Mouse (Mus musculus) liver, embryonic 11.5 days (tissue): ENCODE results near the gene Rasa4. TPM values are rescaled to one million over a fixed set of nuclear protein-coding genes. Genes with fewer than 3 reads are reported as not detected.

Source experiments
- ATAC-seq: fragments of 200-750 bp; cut with Nextera tagmentation; replicated peaks from 2 replicates; pipeline ENCODE4 v1.8.0; 2017; ENCODE audit warnings: moderate number of reproducible peaks, mild to moderate bottlenecking, moderate TSS enrichment, moderate library complexity; ENCODE audit not compliant: low FRiP score
- DNase-seq: peaks from one replicate; pipeline ENCODE4 v3.0.0-alpha.2; 2017; ENCODE audit warnings: low spot score
- H3K27ac ChIP-seq: fragments of 300-500 bp; sonication (generic); 2 replicates; pipeline ENCODE4 v1.5.1; 2014; ENCODE audit warnings: mild to moderate bottlenecking, low read depth, low read length, control low read depth
- H3K27me3 ChIP-seq: fragments of 300-500 bp; sonication (generic); replicated peaks from 2 replicates; pipeline ENCODE4 v1.6.1; 2014; ENCODE audit warnings: low read length, mixed read lengths; ENCODE audit not compliant: control insufficient read depth, insufficient read depth
- H3K36me3 ChIP-seq: fragments of 300-500 bp; sonication (generic); 2 replicates; pipeline ENCODE4 v1.6.1; 2014; ENCODE audit warnings: mild to moderate bottlenecking, low read length, moderate library complexity, mixed read lengths; ENCODE audit not compliant: control insufficient read depth, insufficient read depth
- H3K4me1 ChIP-seq: fragments of 300-500 bp; sonication (generic); replicated peaks from 2 replicates; pipeline ENCODE4 v1.6.1; 2014; ENCODE audit warnings: low read length, mixed read lengths; ENCODE audit not compliant: control insufficient read depth, insufficient read depth
- H3K4me2 ChIP-seq: fragments of 300-500 bp; sonication (generic); 2 replicates; pipeline ENCODE4 v1.6.1; 2014; ENCODE audit warnings: mild to moderate bottlenecking, control low read depth, moderate library complexity
- H3K4me3 ChIP-seq: fragments of 300-500 bp; sonication (generic); 2 replicates; pipeline ENCODE4 v1.5.1; 2014; ENCODE audit warnings: low read depth, low read length, control low read depth
- H3K9ac ChIP-seq: fragments of 300-500 bp; sonication (generic); 2 replicates; pipeline ENCODE4 v1.6.1; 2014; ENCODE audit warnings: low read depth, low read length, control low read depth
- H3K9me3 ChIP-seq: fragments of 300-500 bp; sonication (generic); 2 replicates; pipeline ENCODE4 v1.6.1; 2016; ENCODE audit warnings: low read length, inconsistent platforms, mixed read lengths; ENCODE audit not compliant: control insufficient read depth
- WGBS: fragments of 180-500 bp; shearing (Covaris S2); extraction: QIAGEN DNeasy Blood & Tissue Kit; methylation state at CpG from one replicate; pipeline ENCODE4 v1.1.7; 2014; 5-methylcytosine and 5-hydroxymethylcytosine counted together
- polyA plus RNA-seq: library from polyadenylated mRNA; unstranded; fragments of >200 nt; fragmentation: Nextera tagmentation; extraction: Ambion mirVana; gene quantifications from 2 replicates; pipeline ENCODE4 v1.2.1, GENCODE M21; 2014

Gene Rasa4
- polyA plus RNA-seq, 1 experiment from 2014 or later = 1.7 TPM

DNA sequence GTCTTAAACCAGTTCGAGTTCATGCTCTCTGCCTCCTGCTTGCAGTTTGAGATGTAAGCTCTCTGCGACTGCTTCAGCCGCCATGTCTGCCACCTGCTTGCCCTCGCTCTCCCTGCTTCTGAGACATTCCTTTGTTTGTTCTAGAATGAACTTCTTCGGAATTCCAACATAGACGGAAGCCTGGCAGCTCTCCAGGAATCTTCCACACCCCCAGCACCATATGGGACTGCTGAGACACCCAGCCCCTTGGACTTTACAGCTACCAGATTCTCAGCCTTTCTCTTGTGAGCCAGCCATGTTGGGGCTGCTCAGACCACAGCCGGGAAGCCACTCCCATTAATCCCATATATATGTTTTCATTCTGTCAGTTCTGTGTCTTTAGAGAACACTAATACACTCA is 7.4 kb upstream of the Rasa4 start:
- H3K27me3 ChIP-seq = peaks cover 3% of the 10 kb centered on the region; the same call in 1 of the 2 replicates
- ATAC-seq (no peak), DNase-seq (no peak)
- H3K4me1 ChIP-seq = no peaks in the 10 kb centered on the region
- no peaks in the 10 kb centered on the region for H3K36me3 ChIP-seq
- no peak overlapping the region for H3K9ac ChIP-seq
- H3K9me3 ChIP-seq = no peaks in the 10 kb centered on the region
- H3K4me3 ChIP-seq = no peak overlapping the region
- 58% methylated on average over 7 of the region's 7 CpGs for WGBS
- H3K4me2 ChIP-seq = no peak overlapping the region
- H3K27ac ChIP-seq = no peak overlapping the region

DNA sequence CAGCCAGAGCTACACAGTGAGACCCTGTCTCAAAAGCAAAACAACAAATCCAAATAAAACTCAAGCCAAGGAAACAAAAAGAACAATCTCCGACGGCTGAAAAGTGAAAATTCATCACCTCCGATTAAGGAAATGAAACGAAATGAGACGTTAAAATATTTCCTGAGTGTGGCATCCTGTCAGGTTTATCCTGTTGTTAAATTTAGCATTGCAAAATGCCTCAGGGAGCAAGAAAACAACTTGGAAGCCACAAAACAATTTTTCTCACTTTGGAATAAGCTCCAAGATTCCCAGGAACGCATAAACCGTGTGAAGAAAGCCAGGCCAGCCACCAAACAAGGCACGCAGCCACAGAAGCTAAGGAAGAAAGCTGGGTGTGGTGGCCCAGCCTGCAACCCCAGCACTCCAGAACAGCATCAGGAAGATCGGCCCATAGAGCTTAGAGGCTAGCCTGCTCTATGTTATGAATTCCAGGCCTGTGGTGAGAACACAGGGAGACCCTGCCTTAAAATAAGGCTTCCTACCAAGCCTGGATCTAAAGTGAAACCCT is 6.6 kb upstream of the Rasa4 start:
- H3K9me3 ChIP-seq = no peaks in the 10 kb centered on the region
- H3K4me2 ChIP-seq = no peak overlapping the region
- WGBS = 77% methylated on average over 9 of the region's 9 CpGs
- no peak overlapping the region for H3K4me3 ChIP-seq
- H3K36me3 ChIP-seq = no peaks in the 10 kb centered on the region
- H3K9ac ChIP-seq = no peak overlapping the region
- no peak for DNase-seq
- H3K4me1 ChIP-seq = no peaks in the 10 kb centered on the region
- ATAC-seq = no peak
- peaks cover 3% of the 10 kb centered on the region; the same call in 1 of the 2 replicates for H3K27me3 ChIP-seq
- no peak overlapping the region for H3K27ac ChIP-seq

DNA sequence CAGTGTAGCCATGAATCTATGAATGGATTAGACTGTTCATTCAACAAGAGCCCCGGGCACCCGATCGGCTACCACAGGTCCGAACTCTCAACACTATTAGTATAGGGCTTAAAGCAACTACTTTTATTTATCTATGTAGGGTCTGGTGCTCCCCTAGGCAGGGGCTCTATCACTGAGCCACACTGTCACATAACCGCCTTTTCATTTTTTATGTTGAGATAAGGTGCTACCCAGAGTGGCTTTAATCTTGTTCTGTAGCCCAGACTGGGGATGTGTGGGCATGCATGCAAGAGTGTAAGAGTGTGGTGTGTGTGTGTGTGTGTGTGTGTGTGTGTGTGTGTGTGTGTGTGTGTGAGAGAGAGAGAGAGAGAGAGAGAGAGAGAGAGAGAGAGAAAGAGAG is 5.6 kb upstream of the Rasa4 start:
- H3K4me1 ChIP-seq = no peaks in the 10 kb centered on the region
- H3K27ac ChIP-seq = no peak overlapping the region
- no peaks in the 10 kb centered on the region for H3K36me3 ChIP-seq
- no peak overlapping the region for H3K9ac ChIP-seq
- no peak overlapping the region for H3K4me2 ChIP-seq
- 82% methylated on average over 5 of the region's 5 CpGs for WGBS
- no peak for ATAC-seq
- no peak for DNase-seq
- peaks cover 3% of the 10 kb centered on the region; the same call in 1 of the 2 replicates for H3K27me3 ChIP-seq
- H3K9me3 ChIP-seq = no peaks in the 10 kb centered on the region
- no peak overlapping the region for H3K4me3 ChIP-seq

DNA sequence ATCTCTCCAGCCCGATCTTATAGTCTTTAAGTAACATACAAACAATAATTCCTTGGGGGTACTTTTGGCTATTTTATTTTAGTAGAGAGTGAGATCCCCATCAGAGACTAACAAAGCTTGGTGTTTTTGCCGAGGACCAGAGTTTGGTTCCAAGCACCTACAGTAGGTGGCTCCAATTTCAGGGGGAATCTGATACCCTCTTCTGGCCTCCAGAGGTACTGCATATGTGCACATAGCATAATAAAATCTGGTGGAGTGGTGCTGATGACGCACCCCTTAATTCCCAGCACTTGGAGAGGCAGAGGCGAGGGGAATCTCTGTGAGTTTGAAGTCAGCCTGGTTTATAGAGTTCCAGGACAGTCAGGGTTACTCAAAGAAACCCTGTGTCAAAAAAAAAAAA is 1.4 kb upstream of the Rasa4 start:
- H3K4me1 ChIP-seq = peaks cover 7% of the 10 kb centered on the region
- no peak for DNase-seq
- ATAC-seq = no peak
- no peak overlapping the region for H3K27ac ChIP-seq
- peaks cover 15% of the 10 kb centered on the region for H3K27me3 ChIP-seq
- H3K9ac ChIP-seq = no peak overlapping the region
- no peaks in the 10 kb centered on the region for H3K9me3 ChIP-seq
- H3K4me3 ChIP-seq = no peak overlapping the region
- H3K4me2 ChIP-seq = no peak overlapping the region
- 67% methylated on average over 4 of the region's 4 CpGs for WGBS
- no peaks in the 10 kb centered on the region for H3K36me3 ChIP-seq

DNA sequence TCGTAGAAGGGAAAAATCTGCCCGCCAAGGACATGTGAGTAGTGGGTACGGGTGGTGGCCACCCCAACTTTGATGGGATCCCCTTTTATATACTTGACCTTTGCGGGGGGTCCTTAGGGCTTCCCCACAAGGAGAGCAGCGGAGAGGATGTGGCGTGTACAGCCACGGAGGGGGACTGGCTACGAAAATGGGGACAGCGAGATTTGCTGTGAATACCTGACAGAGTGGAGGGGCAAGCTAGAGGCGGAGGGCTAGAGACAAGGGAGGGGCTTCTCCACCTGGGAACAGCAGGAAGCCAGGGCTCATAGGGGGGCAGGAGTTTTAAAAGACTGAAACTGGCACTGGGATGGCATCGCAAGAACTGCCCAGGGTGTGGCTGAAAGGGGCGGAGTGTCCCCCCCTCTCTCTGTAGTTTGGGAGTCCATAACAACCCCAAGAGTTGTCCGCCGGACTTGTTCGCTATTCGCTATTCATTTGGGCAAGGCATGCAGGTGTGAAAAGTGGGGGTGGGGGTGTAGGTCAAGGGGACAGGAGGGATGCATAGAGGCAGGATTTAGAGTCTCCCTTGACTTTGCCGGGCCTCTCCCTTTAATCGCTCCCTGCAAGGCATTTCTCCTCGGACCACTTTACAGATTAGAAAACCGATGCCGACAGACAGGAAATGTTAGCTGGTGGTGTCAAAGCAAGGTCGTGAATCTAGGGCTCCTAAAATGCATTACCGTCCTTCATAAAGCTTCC is 597 bp downstream of the Rasa4 start:
- Histone ChIP-seq H3K9me3 (no peaks in the 10 kb centered on the region), H3K4me1 (peaks cover 7% of the 10 kb centered on the region), H3K4me2 (peak overlapping the region; percentile 95), H3K4me3 (peak overlapping the region; percentile 52), H3K9ac (peak overlapping the region; percentile 20; the same call in 1 of the 2 replicates), H3K27ac (no peak overlapping the region), H3K36me3 (no peaks in the 10 kb centered on the region), H3K27me3 (peaks cover 15% of the 10 kb centered on the region)
- 2% methylated on average over 23 of the region's 23 CpGs for WGBS
- no peak for ATAC-seq
- DNase-seq = no peak

DNA sequence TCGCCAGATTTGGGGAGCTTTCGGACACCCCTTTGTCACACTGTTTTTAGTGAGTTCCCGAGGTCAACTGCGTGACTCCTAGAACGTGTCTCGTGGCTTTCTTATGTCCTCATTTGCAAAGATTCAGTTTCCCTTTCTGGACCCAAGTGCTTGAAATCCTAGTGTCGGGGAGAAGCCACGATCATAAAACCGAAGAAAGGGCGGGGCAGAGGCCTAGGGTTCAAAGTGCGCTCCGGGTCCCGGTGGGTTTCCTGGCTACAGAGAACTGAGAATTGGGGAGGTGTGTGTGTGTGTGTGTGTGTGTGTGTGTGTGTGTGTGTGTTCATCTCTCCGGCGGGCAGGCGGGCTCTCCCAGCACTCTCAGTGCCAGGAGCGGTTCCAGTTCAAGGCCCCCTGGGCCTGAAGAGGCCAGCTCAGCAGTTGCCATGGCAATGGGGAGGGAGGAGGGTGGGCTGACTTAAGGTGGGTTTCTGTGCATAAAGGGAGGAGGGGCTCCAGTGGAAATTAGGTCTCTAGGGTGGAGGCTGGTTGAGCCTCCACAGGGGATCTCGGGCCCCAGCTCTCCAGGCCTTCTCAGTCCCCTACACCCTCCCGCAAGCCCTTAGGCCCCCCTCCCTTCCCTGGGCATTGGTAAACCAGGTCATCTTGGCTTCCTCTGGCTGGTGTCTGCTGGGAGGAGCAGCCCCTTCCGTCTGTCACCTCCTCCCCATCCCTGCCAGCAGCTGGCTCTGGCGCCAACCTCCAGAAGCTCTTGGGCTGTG is 1.4 kb downstream of the Rasa4 start:
- no peaks in the 10 kb centered on the region for H3K9me3 ChIP-seq
- H3K9ac ChIP-seq = no peak overlapping the region
- H3K4me3 ChIP-seq = no peak overlapping the region
- H3K27me3 ChIP-seq = peaks cover 15% of the 10 kb centered on the region
- DNase-seq = no peak
- peak overlapping the region; percentile 95 for H3K4me2 ChIP-seq
- H3K27ac ChIP-seq = no peak overlapping the region
- peaks cover 7% of the 10 kb centered on the region for H3K4me1 ChIP-seq
- ATAC-seq = no peak
- 20% methylated on average over 21 of the region's 21 CpGs for WGBS
- H3K36me3 ChIP-seq = no peaks in the 10 kb centered on the region

DNA sequence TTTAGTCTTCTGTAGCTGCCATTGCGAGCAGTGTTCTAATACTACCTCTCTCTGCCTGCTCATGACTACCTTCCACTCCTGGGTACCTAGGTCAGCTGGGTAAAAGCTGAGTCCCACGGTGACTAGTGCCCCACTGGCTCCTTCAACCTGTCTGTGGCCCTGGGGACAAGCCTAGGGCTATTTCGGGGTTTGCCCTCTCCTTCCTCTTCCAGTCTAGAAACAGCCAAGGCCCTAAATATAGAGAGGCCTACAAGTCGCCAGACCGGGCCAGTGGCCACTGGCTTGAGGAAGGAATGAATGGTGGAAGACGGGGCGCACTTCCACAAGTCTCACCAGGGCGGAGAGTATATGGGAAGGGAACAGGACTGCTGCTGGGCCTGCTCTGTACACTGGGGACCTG is 2.6 kb downstream of the Rasa4 start:
- H3K4me2 ChIP-seq = no peak overlapping the region
- ATAC-seq (no peak), DNase-seq (no peak)
- H3K27ac ChIP-seq = no peak overlapping the region
- peaks cover 17% of the 10 kb centered on the region for H3K27me3 ChIP-seq
- H3K4me3 ChIP-seq = no peak overlapping the region
- no peaks in the 10 kb centered on the region for H3K36me3 ChIP-seq
- no peak overlapping the region for H3K9ac ChIP-seq
- no peaks in the 10 kb centered on the region for H3K9me3 ChIP-seq
- 74% methylated on average over 8 of the region's 8 CpGs for WGBS
- peaks cover 7% of the 10 kb centered on the region for H3K4me1 ChIP-seq

DNA sequence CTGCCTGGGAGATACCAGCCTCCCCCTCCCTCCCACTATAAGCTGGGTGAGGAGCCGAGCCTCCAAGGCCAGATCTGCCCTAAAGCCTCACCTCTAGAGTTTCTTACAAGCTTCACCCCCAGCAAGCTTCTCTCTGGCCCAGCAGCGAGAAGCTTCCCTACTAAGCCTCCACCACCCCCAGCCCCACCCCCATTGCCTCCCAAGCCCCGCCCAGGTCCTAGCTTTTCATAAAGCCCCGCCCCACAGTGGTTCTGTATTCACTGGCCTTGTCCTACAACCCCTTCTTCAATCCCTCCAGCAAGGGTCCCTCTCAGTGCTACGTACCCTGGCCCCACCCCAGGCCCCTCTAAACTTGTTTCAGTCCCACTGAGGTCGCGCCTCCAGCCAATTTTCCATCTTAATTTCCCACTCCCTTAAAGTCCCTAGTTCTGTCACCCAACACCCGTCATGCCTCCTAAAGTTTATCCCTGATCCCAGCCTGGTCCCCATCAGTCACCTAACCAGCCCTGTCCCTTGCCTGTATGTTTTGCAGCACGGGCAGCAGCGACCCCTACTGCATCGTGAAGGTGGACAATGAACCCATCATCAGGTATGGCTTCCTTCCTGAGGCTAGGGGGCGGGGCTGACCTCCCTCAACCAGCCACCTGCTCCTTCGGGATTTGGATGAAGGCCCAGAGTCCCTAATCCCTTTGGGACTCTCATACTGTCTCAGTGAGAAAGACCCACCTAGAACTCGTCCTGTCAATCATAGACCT is 5.3 kb downstream of the Rasa4 start:
- WGBS = 19% methylated on average over 14 of the region's 14 CpGs

More for the DNA sequence above, 5.3 kb downstream of the Rasa4 start:
- Histone ChIP-seq H3K27ac (no peak overlapping the region), H3K36me3 (no peaks in the 10 kb centered on the region), H3K9ac (no peak overlapping the region), H3K27me3 (peaks cover 19% of the 10 kb centered on the region), H3K4me2 (no peak overlapping the region), H3K4me1 (peaks cover 5% of the 10 kb centered on the region), H3K9me3 (no peaks in the 10 kb centered on the region), H3K4me3 (no peak overlapping the region)
- no peak for DNase-seq
- ATAC-seq = no peak
